Mouse (Mus musculus) ES-Bruce4 (cell line): ENCODE measurements around the gene Cntf.

Source experiments
- CTCF ChIP-seq: IDR thresholded peaks from one replicate; pipeline ENCODE4 v1.8.1; 2011; ENCODE audit warnings: low read depth, low read length
- EP300 ChIP-seq: IDR thresholded peaks from 2 replicates; pipeline ENCODE4 v1.6.1; 2011; ENCODE audit warnings: low read depth, low read length; ENCODE audit not compliant: insufficient read depth

GRCm38 (mm10) chr19:12796328-12796931, 31.0 kb upstream of the Cntf start:
- TF ChIP-seq CTCF, result no peak
- TF ChIP-seq EP300, result no peak
